Mouse (Mus musculus) C2C12 (cell line): ENCODE results near the gene Pex11g.

Experiments
- CEBPB ChIP-seq: IDR thresholded peaks from one replicate; pipeline ENCODE4 v1.6.1; 2011; ENCODE audit warnings: low read depth, mild to moderate bottlenecking, control low read depth, moderate library complexity
- CTCF ChIP-seq: IDR thresholded peaks from one replicate; pipeline ENCODE4 v1.5.1; 2011; ENCODE audit not compliant: control insufficient read depth, insufficient read depth, insufficient read length
- FOSL1 ChIP-seq: IDR thresholded peaks from one replicate; pipeline ENCODE4 v1.8.0; 2011; ENCODE audit warnings: mild to moderate bottlenecking, low read length; ENCODE audit not compliant: poor library complexity, insufficient read depth, severe bottlenecking
- MAX ChIP-seq: IDR thresholded peaks from one replicate; pipeline ENCODE4 v1.6.1; 2011; ENCODE audit warnings: mild to moderate bottlenecking, control low read depth
- MYOD1 ChIP-seq: IDR thresholded peaks from one replicate; pipeline ENCODE4 v1.6.1; 2011; ENCODE audit warnings: low read depth; ENCODE audit not compliant: control insufficient read depth, insufficient read length
- MYOG ChIP-seq: IDR thresholded peaks from one replicate; pipeline ENCODE4 v1.6.1; 2011; ENCODE audit not compliant: control insufficient read depth, insufficient read length; ENCODE audit errors: extremely low read depth
- USF1 ChIP-seq: IDR thresholded peaks from one replicate; pipeline ENCODE4 v1.6.1; 2011; ENCODE audit warnings: low read depth, mild to moderate bottlenecking, control low read depth, moderate library complexity

DNA sequence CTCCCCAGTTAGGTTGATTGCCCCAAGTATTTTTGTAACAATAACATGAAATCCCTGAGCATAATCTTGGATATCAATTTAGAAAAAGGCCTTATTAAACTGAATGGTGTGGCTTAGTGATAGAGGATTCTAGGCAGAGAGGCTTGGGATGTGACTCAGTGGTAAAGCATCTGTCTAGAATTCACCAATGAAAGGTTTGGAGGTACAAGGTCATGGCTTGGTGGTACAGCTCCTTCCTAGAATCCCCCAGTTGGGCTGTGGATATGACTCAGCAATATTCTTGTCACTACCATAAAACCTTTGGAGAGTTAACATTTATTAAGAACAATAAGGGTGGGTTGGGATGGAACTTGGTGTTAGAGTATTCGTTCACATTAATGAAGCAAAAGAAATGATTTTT lies 54.7 kb downstream of the Pex11g start:
- TF ChIP-seq MYOG, result no peak
- no peak for TF ChIP-seq CTCF
- TF ChIP-seq USF1, result no peak
- TF ChIP-seq MYOD1, result peak; percentile 6
- TF ChIP-seq MAX, result no peak
- TF ChIP-seq CEBPB, result no peak
- peak; percentile 51 for TF ChIP-seq FOSL1
